Mouse (Mus musculus) retina, postnatal 7 days (tissue): ENCODE measurements at regions not wholly inside any gene's neighbourhood (a gene's known extent, or its start where the extent isn't known, plus 50 kb on each side); places are given as distances from the start of the nearest gene placed in this dataset.
"Not testable (repeated sequence)": the region's sequence is repeated elsewhere in the genome, so short reads cannot be mapped to it uniquely, and the experiment has no call there.

Experiments
- DNase-seq: peaks from one replicate; pipeline ENCODE4 v3.0.0-alpha.2; 2012; ENCODE audit warnings: low read depth, low spot score

GRCm38 (mm10) chr1:47646681-47647080, 754.0 kb upstream of the Slc39a10 start:
- no peak for DNase-seq

- DNase-seq: no peak
Observed at GRCm38 (mm10) chr1:47606597-47606996, 713.9 kb upstream of the Slc39a10 start.

DNA sequence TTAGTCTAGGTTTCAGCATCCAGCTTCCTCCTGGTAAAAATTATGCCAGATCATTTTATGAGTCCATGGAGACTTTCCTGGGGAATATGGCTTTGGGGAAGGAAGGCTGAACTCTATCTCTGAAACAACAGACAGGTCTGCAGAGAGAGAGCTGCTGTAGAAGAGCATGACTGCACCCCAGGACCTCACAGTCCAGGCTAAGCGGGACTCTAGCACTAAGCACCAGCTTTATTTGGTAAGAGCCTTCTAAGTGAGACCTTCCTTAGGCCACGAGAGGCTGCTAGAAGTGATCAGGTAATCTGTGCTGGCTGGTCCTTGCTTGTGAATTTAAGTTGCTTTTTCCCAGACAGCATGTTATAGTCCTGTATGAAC, 711.3 kb upstream of the Slc39a10 start:
- no peak for DNase-seq

DNA sequence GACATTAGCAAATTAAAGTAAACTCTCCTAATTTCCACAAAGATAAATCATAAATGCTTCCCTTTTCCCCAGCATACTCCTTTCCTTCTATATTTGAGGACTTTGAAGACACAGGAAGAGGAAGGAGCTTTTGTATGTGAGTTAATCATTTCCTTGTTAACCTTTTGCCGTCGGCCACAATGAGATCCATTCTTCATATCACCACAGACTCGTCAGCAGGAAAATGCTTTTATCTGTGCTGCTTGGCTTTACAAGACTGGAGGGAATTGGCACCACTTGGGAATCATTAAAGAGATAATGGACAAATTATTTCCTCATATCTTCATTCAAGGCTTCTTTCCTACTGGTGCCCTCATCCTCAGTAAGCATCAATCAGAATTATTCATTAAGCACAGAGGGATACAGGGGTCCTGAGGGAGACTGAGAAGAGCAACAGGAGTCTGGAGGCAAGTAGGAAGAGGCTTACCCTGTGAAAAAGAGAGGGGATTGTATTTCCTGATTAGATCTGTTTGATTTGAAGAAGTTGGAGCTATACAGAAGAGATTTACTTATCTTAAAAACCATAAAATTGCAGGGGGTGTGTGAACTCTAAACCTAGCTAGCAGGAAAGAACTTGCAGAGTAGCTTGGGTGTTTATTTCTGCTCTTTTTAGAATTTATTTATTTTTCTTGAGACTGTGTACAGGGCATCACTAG, 710.8 kb upstream of the Slc39a10 start:
- no peak for DNase-seq

DNA sequence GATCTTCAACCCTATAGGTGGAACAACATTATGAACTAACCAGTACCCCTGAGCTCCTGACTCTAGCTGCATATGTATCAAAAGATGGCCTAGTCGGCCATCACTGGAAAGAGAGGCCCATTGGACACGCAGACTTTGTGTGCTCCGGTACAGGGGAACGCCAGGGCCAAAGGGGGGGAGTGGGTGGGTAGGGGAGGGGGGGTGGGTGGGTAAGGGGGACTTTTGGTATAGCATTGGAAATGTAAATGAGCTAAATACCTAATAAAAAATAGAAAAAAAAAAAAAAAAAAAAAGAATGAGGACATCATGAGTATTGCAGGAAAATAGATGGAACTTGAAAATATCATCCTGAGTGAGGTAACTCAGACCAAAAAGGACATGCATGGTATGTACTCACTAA, 701.0 kb upstream of the Slc39a10 start:
- not testable (repeated sequence) for DNase-seq

DNA sequence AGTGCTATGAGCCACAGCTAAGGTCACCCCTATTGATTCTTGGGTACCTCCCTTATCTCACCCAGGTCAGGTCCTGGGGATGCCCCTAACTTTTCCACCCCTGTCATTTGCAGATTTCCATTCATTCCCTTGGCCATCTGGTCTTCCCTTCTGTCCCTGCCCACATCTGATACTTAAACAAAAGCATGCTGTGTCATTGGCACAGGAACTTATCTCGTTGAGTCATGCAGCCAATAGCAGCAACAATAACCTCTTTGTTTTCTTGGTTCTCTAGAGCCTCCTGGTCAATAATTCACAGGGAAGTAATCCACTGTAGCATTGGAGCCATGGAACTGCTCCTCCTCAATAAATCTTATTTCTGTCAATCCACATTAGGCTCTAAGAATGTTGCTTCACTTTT, 653.0 kb upstream of the Slc39a10 start:
- DNase-seq: no peak

DNA sequence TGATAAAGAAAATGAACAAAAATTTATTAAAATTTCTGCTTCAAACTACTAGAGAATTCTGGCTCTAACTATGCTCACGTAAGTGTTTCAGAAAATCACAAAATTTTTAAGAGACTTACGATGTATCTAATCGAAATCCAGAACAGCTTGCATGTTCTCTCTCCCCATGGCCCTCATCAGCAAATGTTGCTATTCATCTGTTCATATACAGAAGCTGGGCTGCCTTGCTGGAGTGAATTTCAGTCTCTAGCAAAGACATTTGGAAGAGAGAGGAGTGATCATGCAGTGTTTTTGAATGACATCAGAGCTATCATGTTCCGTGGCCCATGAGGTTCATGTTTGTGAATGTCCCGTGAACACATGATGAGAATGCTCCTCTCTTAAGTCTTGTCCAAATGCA, 618.8 kb upstream of the Slc39a10 start:
- no peak for DNase-seq

- DNase-seq: no peak
Observed at GRCm38 (mm10) chr1:47507801-47508200, 615.1 kb upstream of the Slc39a10 start.

GRCm38 (mm10) chr1:47488581-47489204, 596.0 kb upstream of the Slc39a10 start:
- DNase-seq: no peak

DNA sequence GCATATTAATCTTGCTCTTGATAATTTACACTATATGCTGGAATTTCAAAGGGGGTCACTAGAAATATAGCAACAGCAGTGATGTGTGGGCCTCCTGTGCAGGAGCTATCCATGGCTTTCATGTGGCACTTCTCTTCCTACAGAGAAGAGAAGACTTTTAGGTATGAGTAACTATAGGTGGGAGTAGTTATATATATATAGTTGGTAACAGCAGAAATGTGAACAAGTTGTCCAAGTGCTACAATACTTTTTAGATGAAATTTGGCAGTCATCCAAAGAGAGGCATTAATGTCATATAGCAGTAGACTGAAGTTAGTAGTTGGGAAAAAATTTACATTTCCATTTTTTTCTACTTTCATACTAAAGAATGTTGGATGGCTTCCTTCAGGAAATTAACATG, 593.4 kb upstream of the Slc39a10 start:
- no peak for DNase-seq

GRCm38 (mm10) chr1:47479059-47479458, 586.4 kb upstream of the Slc39a10 start:
- DNase-seq: no peak

- no peak for DNase-seq
Observed at GRCm38 (mm10) chr1:47466573-47467253, 574.1 kb upstream of the Slc39a10 start.

DNA sequence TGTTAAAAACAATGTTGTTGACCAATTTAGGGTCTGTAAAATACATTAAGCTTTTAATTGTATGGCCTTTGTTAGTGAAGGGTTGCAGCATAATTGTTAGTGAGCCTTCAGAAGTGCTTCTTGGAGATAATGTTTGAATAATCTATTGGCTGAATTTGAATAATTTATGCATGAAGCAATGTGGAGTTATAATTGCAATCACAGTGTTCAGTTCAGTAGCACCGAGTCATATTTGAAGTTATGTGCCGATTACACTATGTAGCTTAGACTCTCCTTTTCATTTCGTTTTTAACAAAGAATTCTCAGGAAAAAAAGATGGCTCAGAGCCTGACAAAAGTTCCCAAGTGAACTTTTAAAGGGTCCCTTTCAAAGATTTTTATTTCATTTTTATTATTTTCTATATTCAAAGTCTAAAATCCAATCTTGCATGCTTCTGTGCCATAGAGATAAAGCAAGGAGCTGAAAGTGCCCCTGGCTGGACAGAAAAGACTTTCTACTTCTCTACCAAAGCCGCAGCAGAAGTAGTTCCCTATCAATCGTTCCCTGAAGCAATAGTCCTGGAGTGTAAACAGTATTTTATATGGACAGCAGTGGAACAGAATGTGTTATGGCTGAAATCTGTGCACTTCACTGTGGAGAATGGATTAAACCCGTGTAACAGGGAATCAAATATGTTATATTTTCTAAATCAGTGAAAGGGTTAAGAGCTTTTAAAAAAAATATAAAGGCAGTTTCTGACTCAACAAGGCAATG, 556.3 kb upstream of the Slc39a10 start:
- DNase-seq: no peak

- DNase-seq: no peak
Observed at GRCm38 (mm10) chr1:47448070-47448469, 555.4 kb upstream of the Slc39a10 start.

- no peak for DNase-seq
Observed at GRCm38 (mm10) chr1:47446021-47446420, 553.4 kb upstream of the Slc39a10 start.

- DNase-seq: no peak
Observed at GRCm38 (mm10) chr1:47432829-47433228, 540.2 kb upstream of the Slc39a10 start.

- no peak for DNase-seq
Observed at GRCm38 (mm10) chr1:47405164-47405563, 512.5 kb upstream of the Slc39a10 start.

DNA sequence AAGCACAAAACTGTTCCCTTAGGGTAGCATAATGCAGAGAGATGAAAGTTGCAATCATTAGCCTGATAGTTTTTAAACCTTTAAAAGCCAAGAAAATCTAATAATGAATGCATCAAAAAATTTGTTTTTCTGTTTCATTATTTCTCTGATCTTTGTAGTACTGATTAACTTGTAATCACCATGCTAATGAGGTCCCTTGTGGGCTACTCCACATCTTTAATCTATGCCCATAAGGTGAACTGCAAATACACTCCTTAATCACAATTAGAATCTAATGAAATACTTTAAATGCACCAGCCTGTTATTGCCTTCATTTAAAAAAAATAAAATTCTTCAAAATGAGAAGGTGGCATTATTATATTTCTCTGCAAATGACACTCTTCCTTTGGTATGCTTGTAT, 493.9 kb upstream of the Slc39a10 start:
- no peak for DNase-seq

DNA sequence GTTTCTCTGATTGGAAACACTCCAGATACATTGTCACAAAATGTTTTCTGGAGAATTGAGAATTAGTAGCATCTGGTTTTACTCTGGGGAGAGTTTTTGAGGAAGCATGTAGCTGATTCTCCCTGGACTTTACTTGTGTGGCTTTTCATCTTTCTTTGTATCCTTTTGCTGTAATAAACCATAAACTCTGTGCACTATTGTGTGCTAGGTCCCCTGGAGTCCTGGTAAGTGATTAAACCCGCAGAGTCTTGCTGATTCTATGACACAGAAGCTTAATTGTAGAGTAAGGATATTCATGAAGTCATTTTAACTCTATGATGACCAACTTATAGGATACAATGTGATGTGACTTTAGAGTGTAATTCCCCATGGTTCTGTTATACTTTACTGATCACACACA, 486.1 kb upstream of the Slc39a10 start:
- no peak for DNase-seq

DNA sequence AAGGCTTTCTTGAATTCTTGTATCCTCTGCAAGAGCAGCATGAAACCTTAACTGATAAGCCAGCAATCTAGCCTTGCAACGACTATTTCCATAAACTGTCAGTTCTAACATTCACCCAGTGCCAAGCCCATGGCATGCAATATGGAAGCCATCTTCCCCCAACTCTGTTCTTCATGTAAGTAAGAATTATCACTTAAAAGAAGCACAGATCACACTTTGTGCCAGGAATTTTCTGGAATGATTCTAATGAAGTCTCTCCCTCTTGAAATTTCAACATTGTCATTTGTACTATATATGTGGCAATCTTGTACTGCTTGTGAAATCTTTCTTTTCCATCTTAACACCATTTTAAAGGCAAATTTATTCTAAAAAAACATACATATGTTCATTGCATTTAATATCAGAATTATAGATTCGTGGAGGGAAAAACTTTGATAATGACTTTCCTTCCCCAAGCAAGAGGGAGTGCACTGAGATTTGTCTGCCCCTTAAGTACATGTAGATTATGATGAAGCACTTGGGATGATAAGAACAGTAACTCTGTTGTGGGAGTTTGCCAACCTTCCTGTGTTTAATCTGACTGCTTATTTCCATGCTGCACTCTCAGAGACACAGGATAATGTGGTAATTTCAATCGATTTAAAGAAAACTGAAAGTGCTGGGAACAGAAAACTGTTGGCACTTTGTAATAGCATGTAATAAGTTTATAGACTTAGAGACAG, 447.2 kb upstream of the Slc39a10 start:
- DNase-seq: no peak

GRCm38 (mm10) chr1:47310572-47311075, 418.0 kb upstream of the Slc39a10 start:
- DNase-seq: no peak
